Mouse (Mus musculus) kidney, postnatal 4 days (tissue): Measurements from ENCODE around the gene Prkci.
A peak's percentile ranks its signal among the peaks of the same experiment; 100 is the strongest.

ENCODE experiments used
- DNase-seq, 2 experiments: peaks; one replicate each; pipeline ENCODE4 v3.0.0; 2021; ENCODE audit warnings: mixed read lengths in 2 of 2

The Prkci gene

GRCm38 (mm10) chr3:31088789-31089775, 93.5 kb downstream of the Prkci start:
- DNase-seq: no peak

DNA sequence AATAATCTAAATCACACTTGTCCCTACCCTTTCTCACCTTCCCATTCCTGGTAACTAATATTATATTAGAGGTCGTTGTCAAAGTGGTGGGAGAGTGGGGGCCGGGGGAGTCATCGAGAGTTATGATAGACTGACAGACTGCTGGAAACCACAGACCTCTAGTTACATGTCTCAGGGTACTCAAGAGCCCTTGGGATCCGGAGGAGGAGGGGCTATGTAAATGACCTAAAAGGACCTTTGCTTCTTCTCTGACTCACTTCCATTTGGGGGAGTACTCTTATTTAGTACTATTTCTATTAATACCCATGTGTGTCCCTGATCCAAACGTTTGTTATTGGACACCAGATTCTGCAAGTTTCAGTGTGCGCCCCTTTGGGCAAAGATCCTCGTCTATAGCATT, 94.4 kb downstream of the Prkci start:
- DNase-seq: no peak

DNA sequence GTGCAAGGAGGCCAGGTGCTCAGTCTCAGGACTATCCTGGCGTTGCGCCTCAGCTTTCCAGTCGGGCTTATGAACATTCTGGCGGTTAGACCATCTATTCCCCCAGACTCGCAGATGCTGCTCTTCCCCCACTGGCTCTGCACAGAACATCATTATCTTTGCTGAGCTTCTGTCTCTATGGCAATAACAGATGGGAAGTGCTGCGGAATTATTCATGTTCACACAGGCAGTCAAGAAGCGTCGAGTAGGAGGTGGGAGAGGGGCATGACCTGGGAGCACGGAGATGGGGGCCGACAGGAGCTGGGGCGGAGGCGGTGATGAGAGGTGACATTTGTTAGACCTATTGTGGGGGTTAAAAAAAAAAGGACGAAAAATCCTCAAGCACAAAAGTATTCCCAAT, 97.6 kb downstream of the Prkci start:
- DNase-seq: peak; percentile 22 to 44

GRCm38 (mm10) chr3:31093627-31094351, 98.2 kb downstream of the Prkci start:
- DNase-seq: peak; percentile 76 to 86

- DNase-seq: peak; percentile 96 to 98
Measured at GRCm38 (mm10) chr3:31094531-31095178, 99.1 kb downstream of the Prkci start, which contains the start of gene Skil. TSS of gene Skil (plus strand) at chr3:31095058.

DNA sequence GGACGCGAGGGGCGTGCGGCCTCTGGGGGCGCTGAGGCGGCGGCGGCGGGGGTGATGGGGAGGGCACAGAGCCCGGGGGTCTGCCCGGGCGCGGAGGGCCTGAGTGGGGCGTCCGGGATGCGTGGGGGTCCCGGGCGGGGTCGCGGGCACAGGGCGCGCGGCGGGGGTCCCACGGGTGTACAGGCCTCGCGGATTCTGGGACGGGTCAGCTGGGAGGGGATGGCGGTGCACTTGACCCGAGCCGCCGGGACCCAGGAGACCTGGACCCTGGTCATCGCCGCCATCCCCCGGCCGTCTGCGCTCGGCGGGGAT, 99.6 kb downstream of the Prkci start:
- no peak for DNase-seq

DNA sequence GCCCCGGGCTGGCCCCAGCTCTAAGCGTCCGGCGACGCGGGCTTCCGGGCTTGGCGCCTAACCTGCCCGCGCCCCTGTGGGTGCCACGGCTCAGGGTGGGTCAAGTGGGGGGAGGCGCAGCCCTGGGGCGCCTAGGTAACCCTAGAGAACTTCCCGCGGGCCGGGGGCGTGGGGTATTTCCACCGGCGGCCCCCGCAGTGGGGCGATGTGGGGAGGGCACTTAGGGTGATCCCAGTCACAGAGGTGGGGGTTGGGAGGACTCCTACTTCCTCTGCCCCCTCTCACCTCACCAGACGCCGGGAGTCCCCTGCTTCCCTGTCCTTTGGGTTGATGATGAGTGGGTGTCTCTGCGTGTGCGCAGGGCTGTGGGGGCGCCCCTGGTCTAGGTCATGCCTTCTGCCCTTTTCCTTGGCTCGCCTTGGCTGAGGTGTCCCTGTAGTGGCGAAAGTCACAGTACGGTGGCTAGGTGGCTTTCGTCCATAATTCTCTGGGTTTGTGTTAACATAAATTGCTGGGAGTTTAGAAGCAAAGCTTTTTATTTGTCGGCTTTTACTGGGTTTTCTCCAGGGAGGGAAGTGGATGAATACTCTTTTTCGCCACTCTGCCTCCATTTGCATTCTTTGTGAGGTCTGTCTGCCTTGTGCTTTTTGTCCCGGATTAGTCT, 100.1 kb downstream of the Prkci start:
- DNase-seq: peak; percentile 47 to 71

GRCm38 (mm10) chr3:31096155-31097101, 100.9 kb downstream of the Prkci start:
- DNase-seq: no peak

GRCm38 (mm10) chr3:31097102-31097720, 101.7 kb downstream of the Prkci start:
- DNase-seq: no peak

GRCm38 (mm10) chr3:31097976-31098375, 102.4 kb downstream of the Prkci start:
- DNase-seq: no peak

DNA sequence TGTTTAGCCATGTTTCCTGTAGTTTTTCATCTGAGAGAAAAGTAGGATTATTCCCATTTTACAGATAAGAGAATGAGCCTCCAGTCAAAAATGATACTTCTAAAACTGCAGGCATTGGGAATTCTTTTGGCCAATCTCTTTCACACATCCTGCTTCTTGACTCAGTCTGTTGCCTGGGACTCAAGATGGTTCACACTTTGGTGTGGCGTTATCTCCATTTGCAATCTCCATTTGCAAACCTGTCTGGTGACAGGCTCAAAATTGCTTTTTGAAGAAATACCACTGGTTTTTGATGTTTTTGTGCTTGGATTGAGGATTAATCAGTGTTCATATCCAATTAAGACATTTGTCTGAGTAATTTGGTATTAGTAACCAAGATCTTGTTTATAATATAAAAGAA, 103.0 kb downstream of the Prkci start:
- DNase-seq: no peak

DNA sequence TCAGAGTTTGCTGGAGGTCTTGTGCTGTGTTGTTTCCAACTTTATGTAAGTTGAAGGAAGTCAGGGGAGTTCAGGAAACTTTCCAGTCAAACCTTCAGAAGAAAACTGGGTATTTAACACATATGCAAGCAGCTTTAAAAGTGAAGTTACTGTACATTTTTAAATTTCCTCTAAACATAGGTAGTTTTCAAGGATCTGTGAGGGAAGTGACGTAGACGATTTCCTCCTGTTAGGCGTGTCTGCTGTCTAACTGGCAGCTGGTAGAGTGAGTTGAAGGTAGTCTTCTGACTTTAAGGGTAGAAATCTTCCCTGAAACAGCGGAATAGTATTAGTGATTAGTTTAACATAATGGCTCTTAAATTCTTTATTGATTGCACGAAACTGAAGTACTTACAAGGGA, 104.5 kb downstream of the Prkci start:
- DNase-seq: no peak

- DNase-seq: no peak
Measured at GRCm38 (mm10) chr3:31100802-31101201, 105.3 kb downstream of the Prkci start.
